Mouse (Mus musculus) E14TG2a.4 (cell line): ENCODE measurements at regions not wholly inside any gene's neighbourhood (a gene's known extent, or its start where the extent isn't known, plus 50 kb on each side); places are given as distances from the start of the nearest gene placed in this dataset.

Source experiments
- H3K27me3 ChIP-seq: 2 replicates; pipeline ENCODE4 v1.6.1; 2014; ENCODE audit warnings: low read length, control low read depth; ENCODE audit not compliant: insufficient read depth
- H3K36me3 ChIP-seq: 2 replicates; pipeline ENCODE4 v1.6.1; 2014; ENCODE audit warnings: low read length, control low read depth; ENCODE audit not compliant: insufficient read depth
- H3K4me1 ChIP-seq: replicated peaks from 2 replicates; pipeline ENCODE4 v1.6.1; 2014; ENCODE audit warnings: low read depth, low read length, control low read depth
- H3K4me3 ChIP-seq: replicated peaks from 2 replicates; pipeline ENCODE4 v1.5.1; 2014; ENCODE audit warnings: mild to moderate bottlenecking, low read length
- H3K9me3 ChIP-seq: 2 replicates; pipeline ENCODE4 v1.6.1; 2014; ENCODE audit warnings: low read length, control low read depth
- CTCF ChIP-seq: conservative IDR thresholded peaks from 2 replicates; pipeline ENCODE4 v1.5.1; 2014; ENCODE audit warnings: low read length
- NANOG ChIP-seq: IDR thresholded peaks from 2 replicates; pipeline ENCODE4 v1.6.1; 2014; ENCODE audit warnings: borderline replicate concordance, low read length, mixed read lengths
- POU5F1 ChIP-seq: IDR thresholded peaks from 2 replicates; pipeline ENCODE4 v1.6.1; 2014; ENCODE audit warnings: low read length, borderline replicate concordance

- Histone ChIP-seq H3K4me3 (no peak overlapping the region), H3K9me3 (no peaks in the 10 kb centered on the region), H3K27me3 (no peaks in the 10 kb centered on the region), H3K36me3 (no peaks in the 10 kb centered on the region), H3K4me1 (no peaks in the 10 kb centered on the region)
- no peak for TF ChIP-seq CTCF
- TF ChIP-seq NANOG = no peak
- no peak for TF ChIP-seq POU5F1
Observed at GRCm38 (mm10) chr13:8119013-8119412, 83.7 kb upstream of the Adarb2 start.

- Histone ChIP-seq H3K27me3 (no peaks in the 10 kb centered on the region), H3K4me1 (no peaks in the 10 kb centered on the region), H3K9me3 (no peaks in the 10 kb centered on the region), H3K36me3 (no peaks in the 10 kb centered on the region), H3K4me3 (no peak overlapping the region)
- TF ChIP-seq CTCF (no peak), NANOG (no peak), POU5F1 (no peak)
Observed at GRCm38 (mm10) chr13:8119986-8120385, 82.7 kb upstream of the Adarb2 start.

GRCm38 (mm10) chr13:8134764-8135163 is 67.9 kb upstream of the Adarb2 start:
- H3K27me3 ChIP-seq = no peaks in the 10 kb centered on the region
- H3K4me3 ChIP-seq = no peak overlapping the region
- TF ChIP-seq POU5F1 (no peak), CTCF (no peak), NANOG (no peak)
- H3K9me3 ChIP-seq = no peaks in the 10 kb centered on the region
- H3K4me1 ChIP-seq = no peaks in the 10 kb centered on the region
- no peaks in the 10 kb centered on the region for H3K36me3 ChIP-seq

GRCm38 (mm10) chr13:8139396-8139795 is 63.3 kb upstream of the Adarb2 start:
- Histone ChIP-seq H3K4me1 (no peaks in the 10 kb centered on the region), H3K36me3 (no peaks in the 10 kb centered on the region), H3K4me3 (no peak overlapping the region), H3K9me3 (no peaks in the 10 kb centered on the region), H3K27me3 (no peaks in the 10 kb centered on the region)
- no peak for TF ChIP-seq NANOG
- TF ChIP-seq POU5F1 = no peak
- no peak for TF ChIP-seq CTCF

GRCm38 (mm10) chr13:8152168-8152567 is 50.5 kb upstream of the Adarb2 start:
- Histone ChIP-seq H3K4me3 (no peak overlapping the region), H3K9me3 (peaks cover 4% of the 10 kb centered on the region; the same call in 1 of the 2 replicates), H3K4me1 (no peaks in the 10 kb centered on the region), H3K27me3 (no peaks in the 10 kb centered on the region), H3K36me3 (no peaks in the 10 kb centered on the region)
- TF ChIP-seq POU5F1 = no peak
- no peak for TF ChIP-seq CTCF
- no peak for TF ChIP-seq NANOG
